Mouse (Mus musculus) olfactory bulb, adult 2 months (tissue): ENCODE measurements at regions not wholly inside any gene's neighbourhood (a gene's known extent, or its start where the extent isn't known, plus 50 kb on each side); places are given as distances from the start of the nearest gene placed in this dataset.

Experiments used
- CTCF ChIP-seq: fragments of 200-500 bp; IDR thresholded peaks from 2 replicates; pipeline ENCODE4 v1.5.1; 2012; ENCODE audit warnings: low read depth, mild to moderate bottlenecking, low read length, moderate library complexity; ENCODE audit not compliant: insufficient read depth
- POLR2A ChIP-seq: fragments of 200-500 bp; IDR thresholded peaks from 2 replicates; pipeline ENCODE4 v1.6.1; 2012; ENCODE audit warnings: mild to moderate bottlenecking, low read depth, low read length, moderate library complexity; ENCODE audit not compliant: insufficient read depth

DNA sequence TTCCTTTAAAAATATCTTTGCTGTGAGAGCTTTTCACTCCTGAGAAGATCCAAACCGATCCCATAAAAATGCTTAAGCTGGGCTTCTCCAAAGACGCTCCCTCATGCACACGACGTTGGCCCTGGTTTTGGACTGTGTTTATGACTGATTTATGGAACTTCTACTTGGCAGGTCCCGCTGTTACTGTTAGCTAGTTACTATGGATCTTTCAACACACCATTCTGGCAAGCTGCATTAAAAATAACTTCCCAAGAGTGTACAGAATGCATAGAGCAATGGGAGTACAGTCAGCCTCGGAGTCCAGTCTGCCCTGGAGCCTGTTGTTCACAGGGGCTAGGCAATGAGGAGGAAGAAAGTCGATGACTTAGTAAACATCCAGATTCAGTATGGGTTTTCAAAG lies 71.5 kb upstream of the Cdk6 start:
- TF ChIP-seq CTCF (no peak), POLR2A (no peak)
